Mouse (Mus musculus) CH12F3 (cell line): ENCODE data around the gene Nfatc4.

Source experiments
- in situ Hi-C: fragments of 300-500 bp; cut with MboI; formaldehyde crosslinking; loops from 2 replicates; pipeline ENCODE4 v1.14.3; 2020; ENCODE audit warnings: low sequenced_read_pairs

The Nfatc4 gene

GRCm38 (mm10) chr14:55822991-55823762 lies at the start of gene Nfatc4:
Gene Nfatc4 (plus strand): TSS chr14:55823144.
- in situ Hi-C loops, result no loop called here

GRCm38 (mm10) chr14:55776711-55777110 lies 46.2 kb upstream of the Nfatc4 start:
- in situ Hi-C loops, result no loop called here

GRCm38 (mm10) chr14:55777176-55777575 lies 45.8 kb upstream of the Nfatc4 start:
- in situ Hi-C loops, result no loop called here

GRCm38 (mm10) chr14:55777806-55778205 lies 45.1 kb upstream of the Nfatc4 start:
- in situ Hi-C loops, result no loop called here

DNA sequence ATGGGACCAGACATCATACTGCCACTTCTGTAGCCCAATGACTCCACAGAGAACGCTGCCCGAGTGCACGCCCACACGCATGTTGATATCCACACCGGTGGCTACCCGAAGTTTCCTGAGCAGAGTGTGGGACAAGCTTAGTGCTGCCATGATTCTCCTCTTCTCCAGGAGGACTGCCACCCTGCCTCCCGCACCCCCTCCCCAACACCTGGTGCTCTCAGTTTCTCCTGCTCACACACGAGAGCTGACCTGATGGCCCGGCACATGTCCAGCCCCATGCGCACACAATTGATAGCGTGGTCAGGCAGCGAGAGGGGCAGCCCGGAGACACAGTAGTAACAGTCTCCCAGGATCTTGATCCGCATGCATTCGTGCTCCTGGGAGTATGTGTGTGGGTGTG lies 44.3 kb upstream of the Nfatc4 start:
- in situ Hi-C loops, result no loop called here

- in situ Hi-C loops, result no loop called here
Measured at GRCm38 (mm10) chr14:55779656-55780055, 43.3 kb upstream of the Nfatc4 start.

DNA sequence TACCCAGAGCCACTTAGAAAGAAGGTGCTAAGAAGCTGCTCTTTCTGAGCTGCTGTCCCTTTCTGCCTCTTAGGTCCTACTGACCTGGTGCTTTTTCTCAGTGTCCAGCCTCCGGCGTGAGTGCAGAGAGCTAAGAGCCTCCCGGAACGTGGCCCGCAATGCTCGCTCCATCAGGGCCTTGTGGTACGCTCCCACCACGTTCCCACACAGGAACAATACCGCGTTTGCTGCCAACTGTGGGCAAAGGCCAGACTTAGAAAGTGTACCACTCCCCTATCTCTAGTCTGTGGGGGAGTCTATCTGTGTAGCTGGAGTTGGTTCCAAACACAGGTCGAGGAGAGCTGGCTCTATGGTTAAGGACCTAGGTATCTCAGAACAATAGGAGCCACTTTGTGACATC lies 42.2 kb upstream of the Nfatc4 start:
- in situ Hi-C loops, result no loop called here

- in situ Hi-C loops, result no loop called here
Measured at GRCm38 (mm10) chr14:55781310-55781709, 41.6 kb upstream of the Nfatc4 start.

GRCm38 (mm10) chr14:55782361-55782960 lies 40.5 kb upstream of the Nfatc4 start:
- in situ Hi-C loops, result no loop called here

DNA sequence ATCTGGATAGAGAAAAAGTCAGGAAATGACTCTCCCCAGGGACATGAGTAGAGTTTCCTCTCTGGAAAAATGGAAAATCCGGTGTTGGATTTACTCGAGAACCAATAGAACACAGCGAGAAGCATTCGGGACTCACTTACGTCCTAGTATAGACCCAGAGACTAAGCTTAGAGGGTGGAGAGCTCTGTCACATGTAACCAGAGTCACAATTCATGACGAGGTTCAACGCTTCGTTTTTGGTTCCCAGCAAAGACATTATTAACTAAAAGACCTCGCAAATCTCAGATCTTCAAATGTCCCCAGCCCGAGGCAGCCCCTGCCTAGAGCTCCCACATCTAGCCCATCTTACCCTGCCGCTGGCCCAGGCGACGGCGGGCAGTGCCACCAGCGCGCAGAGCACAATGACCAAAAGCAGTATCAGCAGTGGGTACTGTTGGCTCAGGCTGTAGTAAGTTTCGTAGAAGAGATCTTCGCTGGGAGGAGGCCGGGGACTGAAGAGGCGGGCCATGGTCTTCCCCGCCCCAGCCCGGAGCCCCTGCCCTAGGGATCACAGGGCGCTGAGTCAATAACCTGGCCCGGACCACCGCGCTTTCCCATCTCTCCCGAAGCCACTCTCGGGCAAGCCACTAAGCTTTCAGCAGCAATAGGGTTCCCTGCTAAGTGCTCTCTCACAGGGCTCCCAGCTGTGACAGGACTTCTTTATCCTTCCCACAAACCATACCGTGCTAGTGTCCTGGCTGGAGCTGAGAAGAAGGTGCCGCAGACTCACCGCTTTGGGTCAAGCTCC lies 39.6 kb upstream of the Nfatc4 start:
- in situ Hi-C loops, result no loop called here

GRCm38 (mm10) chr14:55783958-55784235 lies 39.0 kb upstream of the Nfatc4 start, which contains the start of gene Adcy4:
Gene Adcy4 (minus strand): TSS chr14:55784095.
- in situ Hi-C loops, result no loop called here

DNA sequence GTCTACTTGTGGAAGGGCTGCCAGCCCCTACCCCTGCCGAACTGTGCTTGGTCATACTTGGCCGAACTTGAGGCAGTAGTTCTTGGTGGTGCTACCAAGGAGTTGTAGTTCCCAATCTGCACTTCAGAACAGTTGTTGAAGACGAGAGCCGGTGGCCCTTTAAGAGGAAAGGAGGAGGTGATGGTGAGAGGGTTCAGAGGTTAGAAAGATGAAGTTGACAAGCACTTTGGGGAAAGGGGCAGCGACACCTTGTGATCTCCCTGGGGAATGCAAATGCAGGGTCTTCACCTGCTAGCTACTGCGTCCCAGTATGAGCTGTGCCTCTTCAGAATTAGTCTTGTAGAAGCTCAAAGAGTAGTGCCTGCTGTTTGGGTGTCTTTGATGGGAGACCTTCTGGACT lies 37.7 kb upstream of the Nfatc4 start:
- in situ Hi-C loops, result no loop called here

DNA sequence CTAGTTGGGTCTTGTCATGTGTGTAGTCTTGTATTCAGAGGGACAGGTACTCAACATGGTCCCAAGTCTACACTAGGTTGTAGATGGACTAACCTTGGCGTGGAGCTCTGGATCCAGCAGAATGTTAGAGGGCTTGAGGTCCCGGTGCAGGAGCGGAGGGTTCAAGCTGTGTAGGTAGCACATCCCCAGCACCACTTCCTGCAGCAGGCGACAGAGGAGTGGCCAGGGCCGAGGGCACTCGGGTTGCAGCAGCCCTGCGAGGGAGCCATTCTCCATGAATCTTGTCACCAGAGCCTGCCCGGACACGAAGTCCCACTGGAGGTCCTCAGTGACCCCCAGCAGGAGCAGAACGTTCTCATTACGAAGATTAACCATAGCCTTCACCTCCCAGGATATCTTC lies 35.2 kb upstream of the Nfatc4 start:
- in situ Hi-C loops, result no loop called here

GRCm38 (mm10) chr14:55788256-55789050 lies 34.5 kb upstream of the Nfatc4 start, which contains the start of gene Ripk3:
Gene Ripk3 (minus strand): TSS chr14:55788865.
- in situ Hi-C loops, result no loop called here

- in situ Hi-C loops, result no loop called here
Measured at GRCm38 (mm10) chr14:55793461-55793860, 29.5 kb upstream of the Nfatc4 start.

- in situ Hi-C loops, result no loop called here
Measured at GRCm38 (mm10) chr14:55793946-55794345, 29.0 kb upstream of the Nfatc4 start.

- in situ Hi-C loops, result no loop called here
Measured at GRCm38 (mm10) chr14:55795380-55796163, 27.4 kb upstream of the Nfatc4 start.

- in situ Hi-C loops, result loop anchor here (10.0 kb wide), 1 partner anchor 110 kb away; no protein-coding TSS in a partner anchor
Measured at GRCm38 (mm10) chr14:55814885-55815284, 8.1 kb upstream of the Nfatc4 start.

DNA sequence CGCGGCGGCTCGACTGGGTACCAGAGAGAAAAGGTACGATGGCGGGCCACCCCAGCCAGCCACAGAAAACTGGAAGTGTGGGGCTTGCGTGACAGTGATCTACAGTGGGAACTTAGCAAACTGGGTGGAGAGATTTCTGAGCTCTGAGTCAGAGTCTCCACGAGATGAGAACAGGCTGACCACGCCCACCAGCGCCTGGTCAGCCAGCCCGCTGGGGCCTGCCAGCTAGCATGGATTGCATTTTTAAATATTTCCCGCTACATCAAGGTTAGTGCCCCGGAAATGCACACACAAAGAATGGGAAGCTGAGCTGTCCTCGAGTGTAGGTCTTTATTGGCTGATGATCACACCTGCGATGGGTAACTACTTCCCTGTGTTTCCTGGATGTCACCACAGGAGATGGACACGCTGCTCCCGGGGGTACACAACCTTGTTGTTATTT lies 7.6 kb upstream of the Nfatc4 start:
- in situ Hi-C loops, result loop anchor here (10.0 kb wide), 1 partner anchor 109 kb away; no protein-coding TSS in a partner anchor

GRCm38 (mm10) chr14:55819845-55820405 lies 3.0 kb upstream of the Nfatc4 start:
- in situ Hi-C loops, result loop anchor here (10.0 kb wide), 1 partner anchor 105 kb away; no protein-coding TSS in a partner anchor
